Mouse (Mus musculus) lung, embryonic 16.5 days (tissue): ENCODE results near the gene Zbtb17. TPM values are rescaled to one million over a fixed set of nuclear protein-coding genes. Genes with fewer than 3 reads are reported as not detected.

Experiments
- polyA plus RNA-seq: library from polyadenylated mRNA; unstranded; fragments of >200 nt; fragmentation: Nextera tagmentation; extraction: Ambion mirVana; gene quantifications from 2 replicates; pipeline ENCODE4 v1.2.1, GENCODE M21; 2015

The Zbtb17 gene
- polyA plus RNA-seq, 1 experiment from 2014 or later, result 30.6 TPM

Other genes with a start within 250 kb of the Zbtb17 start
- gene Rsg1, start 230.7 kb upstream of the Zbtb17 start, polyA plus RNA-seq, result 5.2 and 7.0 TPM in 2 replicates
- 17.7 and 18.0 TPM in 2 replicates for gene Arhgef19, start 205.2 kb upstream of the Zbtb17 start, polyA plus RNA-seq
- 11.6 and 11.8 TPM in 2 replicates for gene Epha2, start 143.4 kb upstream of the Zbtb17 start, polyA plus RNA-seq
- 3.3 and 3.6 TPM in 2 replicates for gene Fam131c, start 76.4 kb upstream of the Zbtb17 start, polyA plus RNA-seq
- gene Clcnka, start 45.9 kb upstream of the Zbtb17 start, polyA plus RNA-seq, result 0.24 and 0.28 TPM in 2 replicates
- 0.39 TPM in 1 of 2 replicates, not detected in the other for gene Clcnkb, start 28.6 kb upstream of the Zbtb17 start, polyA plus RNA-seq
- 6.4 and 10.6 TPM in 2 replicates for gene Hspb7, start 23.9 kb upstream of the Zbtb17 start, polyA plus RNA-seq
- gene Srarp, start 8.5 kb upstream of the Zbtb17 start, polyA plus RNA-seq, result not detected in 2 replicates
- 6.9 and 7.4 TPM in 2 replicates for gene Spen, start 93.9 kb downstream of the Zbtb17 start, polyA plus RNA-seq
- gene Fblim1, start 161.4 kb downstream of the Zbtb17 start, polyA plus RNA-seq, result 71.4 and 76.1 TPM in 2 replicates
- gene Tmem82, start 174.0 kb downstream of the Zbtb17 start, polyA plus RNA-seq, result 0.99 and 1.1 TPM in 2 replicates
- gene Slc25a34, start 179.2 kb downstream of the Zbtb17 start, polyA plus RNA-seq, result 0.18 and 0.20 TPM in 2 replicates
- 5.7 and 6.9 TPM in 2 replicates for gene Plekhm2, start 220.2 kb downstream of the Zbtb17 start, polyA plus RNA-seq
- gene Rsc1a1, start 240.9 kb downstream of the Zbtb17 start, polyA plus RNA-seq, result not detected in 2 replicates